ENCODE assay signal across 7 mouse cellular contexts in genomic region chr12:108763057-108763796, GRCm38 (mm10). TPM values are rescaled to one million over a fixed set of nuclear protein-coding genes. Genes with fewer than 3 reads are reported as not detected.
DNase-seq lines count a peak whose midpoint lies in the region; ATAC-seq and TF ChIP-seq lines count a peak whose summit lies in the region.

No protein-coding gene starts in this region.

- no peaks in the 10 kb centered on the region for H3K27me3 ChIP-seq in ES-Bruce4 (ENCODE audit: control insufficient read depth, insufficient read depth, low read length, poor library complexity, severe bottlenecking)
- H3K27me3 ChIP-seq in lung, embryonic 14.5 days (ENCODE audit: insufficient read depth, low read length), result no peaks in the 10 kb centered on the region

- TF ChIP-seq POLR2A in ES-Bruce4 (IDR thresholded peaks at IDR 0.05; ENCODE audit: insufficient read depth, low read length), result no peak

- no peaks in the 10 kb centered on the region for H3K9me3 ChIP-seq in ES-Bruce4 (replicated peaks; ENCODE audit: control insufficient read depth, insufficient read depth, low read length, poor library complexity, severe bottlenecking)
- no peaks in the 10 kb centered on the region for H3K9me3 ChIP-seq in lung, embryonic 14.5 days (ENCODE audit: low read depth, low read length)

- no peaks in the 10 kb centered on the region for H3K4me1 ChIP-seq in ES-Bruce4 (ENCODE audit: control insufficient read depth, insufficient read depth, low read length)
- peaks cover 6% of the 10 kb centered on the region; the same call in 1 of the 2 replicates for H3K4me1 ChIP-seq in lung, embryonic 14.5 days (ENCODE audit: insufficient read depth)

- H3K9ac ChIP-seq in ES-Bruce4 (ENCODE audit: low read depth, poor library complexity, severe bottlenecking), result no peak overlapping the region
- H3K9ac ChIP-seq in lung, embryonic 14.5 days, result no peak overlapping the region

- peak; percentile 6 for ATAC-seq in granulocyte monocyte progenitor cell, adult 5-6 weeks (replicated peaks; ENCODE audit: poor library complexity, severe bottlenecking)
- no peak for ATAC-seq in lung, embryonic 14.5 days (ENCODE audit: insufficient read depth)

- peak; percentile 67 to 70 for DNase-seq in B cell, adult 2 months
- peak; percentile 43 for DNase-seq in lung, embryonic 14.5 days
- peak; percentile 79 for DNase-seq in thymus, postnatal 14 days
- DNase-seq in cerebellum, adult 11 months, result no peak
- no peak for DNase-seq in urinary bladder, adult 18-20 months (ENCODE audit: low spot score in 2 of 2)

- WGBS in lung, embryonic 14.5 days, result 54% methylated on average over 9 of the region's 9 CpGs

- H3K4me2 ChIP-seq in lung, embryonic 14.5 days, result no peak overlapping the region

- TF ChIP-seq EP300 in ES-Bruce4 (IDR thresholded peaks at IDR 0.05; ENCODE audit: insufficient read depth, low read depth, low read length), result no peak

- no peak overlapping the region for H3K4me3 ChIP-seq in ES-Bruce4 (ENCODE audit: low read depth, low read length)
- H3K4me3 ChIP-seq in lung, embryonic 14.5 days (ENCODE audit: low read depth, low read length), result no peak overlapping the region

- H3K36me3 ChIP-seq in ES-Bruce4 (ENCODE audit: control insufficient read depth, insufficient read depth, low read length, poor library complexity, severe bottlenecking), result no peaks in the 10 kb centered on the region
- H3K36me3 ChIP-seq in lung, embryonic 14.5 days (ENCODE audit: insufficient read depth), result no peaks in the 10 kb centered on the region

- TF ChIP-seq CTCF in ES-Bruce4 (IDR thresholded peaks at IDR 0.05; ENCODE audit: low read depth, low read length), result peak; percentile 43
- peak; percentile 42 for TF ChIP-seq CTCF in lung, embryonic 14.5 days (IDR thresholded peaks at IDR 0.05; ENCODE audit: low read depth)

- H3K27ac ChIP-seq in ES-Bruce4 (ENCODE audit: insufficient read depth, low read length), result no peak overlapping the region
- H3K27ac ChIP-seq in lung, embryonic 14.5 days (ENCODE audit: low read depth), result no peak overlapping the region

RNA-seq across cellular contexts. Expression of gene Yy1, which starts 29.5 kb away (rescaled TPM):
- 121 and 124 TPM in 2 replicates for polyA plus RNA-seq in ES-Bruce4 (2011; ENCODE audit: insufficient read depth, insufficient read length, low read depth, missing spikeins)
- 61.2 and 69.7 TPM in 2 replicates for total RNA-seq in granulocyte monocyte progenitor cell, adult 5-6 weeks (2014; fragmentation: Nextera tagmentation)
- total RNA-seq in granulocyte monocyte progenitor cell, adult 5-6 weeks (2017), result 54.0 and 54.6 TPM in 2 replicates
- 24.3 and 26.3 TPM in 2 replicates for polyA plus RNA-seq in lung, embryonic 14.5 days (2014; fragmentation: Nextera tagmentation; extraction: Ambion mirVana)

Comparison
In these comparisons a context has a peak if more than half of its experiments do, and no peak if none do; other contexts are left out.
1. DNase-seq: peak in B cell, adult 2 months (2 of 2), lung, embryonic 14.5 days (single experiment) and thymus, postnatal 14 days (single experiment); none in cerebellum, adult 11 months (single experiment) and urinary bladder, adult 18-20 months (0 of 2).